Mouse (Mus musculus) lung, postnatal 36 days (tissue): ENCODE results near the gene Lefty2.
A peak's percentile ranks its signal among the peaks of the same experiment; 100 is the strongest.

ENCODE experiments used
- DNase-seq: peaks from one replicate; pipeline ENCODE4 v3.0.0; 2022; ENCODE audit warnings: mixed read lengths

Gene Lefty2

GRCm38 (mm10) chr1:180901107-180901506 lies 8.2 kb downstream of the Lefty2 start:
- DNase-seq = peak; percentile 62

- no peak for DNase-seq
Observed at GRCm38 (mm10) chr1:180902915-180903314, 10.0 kb downstream of the Lefty2 start.

- DNase-seq = no peak
Observed at GRCm38 (mm10) chr1:180903666-180904038, 10.7 kb downstream of the Lefty2 start.

GRCm38 (mm10) chr1:180904039-180904814 lies 11.3 kb downstream of the Lefty2 start, which contains the start of gene Pycr2:
Pycr2 (plus strand) TSS chr1:180904293.
- DNase-seq = peak; percentile 96

- DNase-seq = peak; percentile 7
Observed at GRCm38 (mm10) chr1:180904815-180905080, 11.8 kb downstream of the Lefty2 start.

GRCm38 (mm10) chr1:180905307-180905706 lies 12.4 kb downstream of the Lefty2 start:
- DNase-seq = no peak

DNA sequence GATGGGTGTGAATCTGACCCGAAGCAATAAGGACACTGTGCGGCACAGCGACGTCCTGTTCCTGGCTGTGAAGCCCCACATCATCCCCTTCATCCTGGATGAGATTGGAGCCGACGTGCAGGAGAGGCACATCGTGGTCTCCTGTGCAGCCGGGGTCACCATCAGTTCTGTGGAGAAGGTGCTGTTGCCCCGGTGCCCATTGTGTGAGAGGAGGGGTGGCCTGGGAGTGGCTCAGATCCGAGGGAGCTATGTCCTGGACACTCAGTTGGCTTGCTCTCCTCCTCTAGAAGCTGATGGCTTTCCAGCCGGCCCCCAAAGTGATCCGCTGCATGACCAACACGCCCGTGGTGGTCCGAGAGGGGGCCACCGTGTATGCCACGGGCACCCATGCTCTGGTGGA lies 13.0 kb downstream of the Lefty2 start:
- DNase-seq = no peak

GRCm38 (mm10) chr1:180906461-180907147 lies 13.7 kb downstream of the Lefty2 start:
- no peak for DNase-seq

DNA sequence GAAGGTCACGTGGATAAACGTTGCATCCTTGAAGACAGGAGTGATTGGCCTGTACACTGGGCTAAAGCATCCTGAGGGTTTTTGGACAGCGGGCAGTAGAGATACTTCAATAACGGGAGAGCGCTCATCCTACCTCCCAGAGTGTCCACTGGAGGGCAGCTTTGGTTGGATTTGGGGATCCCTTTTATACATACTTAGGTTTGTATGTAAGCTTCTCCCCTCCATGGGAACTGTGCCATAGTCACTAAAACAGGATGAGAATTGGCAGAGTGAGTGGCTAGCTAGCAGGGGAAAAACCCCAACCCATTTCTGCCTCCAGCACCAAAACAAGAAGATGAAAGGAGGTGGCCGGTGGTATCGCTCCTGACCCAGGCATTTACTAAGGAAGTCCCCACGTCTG lies 18.2 kb downstream of the Lefty2 start:
- peak; percentile 15 for DNase-seq

DNA sequence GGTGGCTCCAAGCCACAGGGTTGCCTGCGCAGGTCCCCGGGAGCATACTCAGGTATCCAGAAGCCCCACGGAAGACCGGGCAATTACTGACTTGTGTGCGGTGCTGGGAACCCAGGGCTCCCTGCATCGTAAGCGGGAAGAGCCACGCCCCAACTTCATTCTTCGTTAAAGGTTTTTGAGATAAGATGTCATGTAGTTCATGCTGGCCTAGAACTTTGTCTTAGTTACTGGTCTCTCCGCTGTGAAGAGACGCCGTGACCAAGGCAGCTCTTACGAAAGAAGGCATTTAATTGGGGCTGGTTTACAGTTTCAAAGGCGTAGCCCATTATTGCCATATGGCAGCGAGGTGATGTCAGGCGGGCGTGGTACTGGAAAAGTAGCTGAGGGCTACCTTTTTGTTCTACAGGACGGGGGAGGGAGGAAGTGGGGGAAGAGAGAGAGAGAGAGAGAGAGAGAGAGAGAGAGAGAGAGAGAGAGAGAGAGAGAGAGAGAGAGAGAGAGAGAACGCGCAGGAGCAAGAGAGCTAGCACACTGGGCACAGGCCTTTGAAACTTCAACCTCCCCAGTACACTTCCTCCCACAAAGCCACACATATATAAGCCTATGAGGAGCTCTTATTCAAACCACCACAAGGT lies 18.9 kb downstream of the Lefty2 start:
- peak; percentile 42 for DNase-seq

DNA sequence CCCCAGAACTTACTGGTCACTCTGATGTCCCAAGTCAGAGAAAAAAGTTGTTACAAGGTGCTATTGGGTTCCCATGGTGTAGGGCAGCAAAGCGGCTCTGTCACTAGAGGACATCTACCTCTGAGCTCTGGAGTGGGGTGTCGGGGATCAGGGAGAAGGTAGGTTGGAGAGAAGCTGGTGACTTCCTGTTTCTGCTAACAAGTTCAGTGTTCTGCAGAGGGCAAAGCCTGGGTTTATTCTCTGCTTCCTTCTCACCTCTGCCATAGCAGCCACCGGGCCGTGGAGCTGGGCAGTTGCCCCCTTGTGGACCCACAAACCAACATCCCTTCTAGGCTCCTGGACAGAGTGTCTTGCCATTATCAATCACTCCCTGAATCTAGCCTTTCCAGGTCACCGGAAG lies 19.9 kb downstream of the Lefty2 start:
- DNase-seq = no peak

GRCm38 (mm10) chr1:180913797-180914196 lies 20.9 kb downstream of the Lefty2 start:
- no peak for DNase-seq

GRCm38 (mm10) chr1:180916425-180916824 lies 23.5 kb downstream of the Lefty2 start:
- no peak for DNase-seq

- no peak for DNase-seq
Observed at GRCm38 (mm10) chr1:180917053-180917452, 24.1 kb downstream of the Lefty2 start.

DNA sequence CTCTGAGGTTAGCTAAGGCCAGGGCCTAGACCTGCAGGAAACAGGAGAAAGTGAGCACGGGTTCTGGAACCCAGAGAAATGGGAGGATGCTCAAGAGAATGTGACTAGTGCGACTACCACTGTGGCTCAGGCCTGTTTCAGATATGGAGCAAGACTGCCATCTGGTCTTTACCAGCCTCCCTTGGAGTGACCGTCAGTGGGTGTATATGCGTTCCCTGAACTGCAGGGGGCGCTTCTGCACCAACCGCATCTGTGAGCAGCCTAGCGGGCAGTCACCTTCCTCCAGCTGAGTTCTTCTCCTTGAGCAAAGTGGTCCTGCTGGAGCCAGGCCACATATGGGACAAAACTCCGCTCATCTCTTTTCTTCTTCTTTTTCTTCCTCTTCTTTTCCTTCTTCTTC lies 26.8 kb downstream of the Lefty2 start:
- DNase-seq = peak; percentile 44

- no peak for DNase-seq
Observed at GRCm38 (mm10) chr1:180922273-180923048, 29.6 kb downstream of the Lefty2 start.

DNA sequence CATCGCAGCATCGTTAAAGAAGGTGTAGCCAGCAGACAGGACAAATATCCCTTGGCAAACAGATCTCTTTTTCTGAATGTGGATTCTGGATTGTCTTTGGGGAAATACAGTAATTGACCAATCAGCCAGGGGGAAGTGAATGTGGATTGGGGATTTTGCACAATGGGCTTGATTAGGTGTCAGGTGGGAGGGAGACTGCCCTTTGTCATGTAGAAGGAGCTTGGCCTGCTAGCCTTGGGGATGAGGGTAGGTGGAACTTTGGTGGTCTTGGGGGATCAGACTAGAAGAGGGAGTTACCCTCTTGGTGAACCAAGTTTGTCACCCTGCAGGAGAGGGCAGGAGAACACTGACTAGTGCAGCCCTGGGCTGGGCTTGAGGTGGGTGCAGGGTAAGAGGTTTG lies 31.8 kb downstream of the Lefty2 start:
- DNase-seq = no peak

GRCm38 (mm10) chr1:180926286-180926685 lies 33.4 kb downstream of the Lefty2 start:
- DNase-seq = no peak

GRCm38 (mm10) chr1:180929599-180929998 lies 36.7 kb downstream of the Lefty2 start:
- no peak for DNase-seq

- no peak for DNase-seq
Observed at GRCm38 (mm10) chr1:180931106-180931505, 38.2 kb downstream of the Lefty2 start.

- DNase-seq = no peak
Observed at GRCm38 (mm10) chr1:180933659-180934058, 40.8 kb downstream of the Lefty2 start.

GRCm38 (mm10) chr1:180934467-180935419 lies 41.8 kb downstream of the Lefty2 start, which contains the start of gene Lefty1:
Lefty1 (plus strand) TSS chr1:180935022.
- DNase-seq = no peak
